Mouse (Mus musculus) skeletal muscle tissue, adult 2 months (tissue): Measurements from ENCODE around the gene Fbxo28.

Experiments
- DNase-seq: peaks from one replicate; pipeline ENCODE4 v3.0.0-alpha.2; 2012; ENCODE audit warnings: low read depth, low spot score

Fbxo28 gene

DNA sequence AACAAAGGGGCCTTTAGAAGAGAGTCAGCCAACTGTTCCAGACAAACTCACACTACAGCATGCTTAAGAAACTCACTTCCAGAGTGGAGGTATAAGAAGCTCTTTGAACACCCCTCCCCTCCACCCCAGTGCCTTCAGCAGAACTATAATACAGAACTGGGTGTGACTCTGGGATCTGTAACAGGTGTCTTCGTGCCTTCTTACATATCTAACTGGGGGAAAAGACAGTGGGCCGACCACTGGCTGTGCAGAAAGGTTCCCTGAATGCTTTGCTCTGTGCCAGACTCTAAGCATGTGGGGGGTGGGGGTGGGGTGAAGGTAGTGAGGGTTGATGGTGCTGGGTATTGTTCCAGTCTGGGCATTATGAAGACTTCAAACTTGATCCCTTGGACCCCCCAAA is 52.8 kb downstream of the Fbxo28 start:
- no peak for DNase-seq

DNA sequence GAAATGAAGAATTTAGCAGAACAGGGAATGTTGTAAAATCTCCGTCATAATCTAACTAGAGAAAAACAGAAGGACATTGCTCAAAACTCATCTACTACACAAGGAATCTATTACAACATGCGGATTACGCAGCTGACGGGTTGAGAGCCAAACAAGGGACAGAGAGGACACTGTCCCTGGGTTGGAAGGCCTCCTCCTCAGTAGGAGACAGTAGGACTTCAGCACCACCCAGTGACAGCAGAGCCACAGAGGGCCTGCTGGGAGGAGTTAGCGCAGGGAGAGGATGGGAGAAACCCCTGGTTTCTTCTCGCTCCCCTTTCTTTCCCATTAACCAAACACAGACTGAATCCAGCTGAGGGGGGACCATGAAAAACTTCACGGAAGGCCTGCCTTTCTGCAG is 53.6 kb downstream of the Fbxo28 start:
- peak; percentile 31 for DNase-seq

DNA sequence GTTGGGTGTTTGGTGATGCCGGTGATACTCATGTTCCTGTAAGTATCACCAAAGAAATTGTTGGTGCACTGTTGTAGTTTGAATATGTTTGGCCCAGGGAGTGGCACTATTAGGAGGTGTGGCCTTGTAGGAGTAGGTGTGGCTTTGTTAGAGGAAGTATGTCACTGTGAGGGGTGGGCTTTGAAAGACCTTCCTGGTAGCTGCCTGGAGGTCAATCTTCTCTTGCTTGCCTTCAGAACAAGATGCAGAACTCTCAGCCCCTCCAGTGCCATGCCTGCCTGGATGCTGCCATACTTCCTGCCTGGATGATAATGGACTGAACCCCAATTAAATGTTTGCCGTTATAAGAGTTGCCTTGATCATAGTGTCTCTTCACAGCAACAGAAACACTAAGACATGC is 56.6 kb downstream of the Fbxo28 start:
- DNase-seq = no peak

DNA sequence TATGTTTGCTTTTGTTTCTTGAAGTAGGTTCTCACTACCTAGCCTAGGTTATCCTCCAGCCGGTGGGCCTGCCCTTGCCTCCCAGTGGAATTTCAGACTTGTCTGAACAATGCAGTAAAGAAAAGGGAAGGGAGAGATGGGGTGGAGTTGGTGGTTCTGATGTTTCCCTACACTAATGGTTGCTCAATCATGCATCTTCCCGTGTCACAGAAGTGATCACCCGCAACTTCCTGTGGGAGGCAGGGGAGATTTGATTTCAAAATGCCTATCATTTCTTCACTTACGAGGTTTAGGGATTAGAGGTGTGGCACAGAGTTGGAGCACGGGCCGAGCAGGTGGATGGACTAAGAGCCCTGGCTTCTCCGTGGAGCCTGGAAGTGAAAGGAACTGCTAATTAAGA is 58.2 kb downstream of the Fbxo28 start:
- no peak for DNase-seq

DNA sequence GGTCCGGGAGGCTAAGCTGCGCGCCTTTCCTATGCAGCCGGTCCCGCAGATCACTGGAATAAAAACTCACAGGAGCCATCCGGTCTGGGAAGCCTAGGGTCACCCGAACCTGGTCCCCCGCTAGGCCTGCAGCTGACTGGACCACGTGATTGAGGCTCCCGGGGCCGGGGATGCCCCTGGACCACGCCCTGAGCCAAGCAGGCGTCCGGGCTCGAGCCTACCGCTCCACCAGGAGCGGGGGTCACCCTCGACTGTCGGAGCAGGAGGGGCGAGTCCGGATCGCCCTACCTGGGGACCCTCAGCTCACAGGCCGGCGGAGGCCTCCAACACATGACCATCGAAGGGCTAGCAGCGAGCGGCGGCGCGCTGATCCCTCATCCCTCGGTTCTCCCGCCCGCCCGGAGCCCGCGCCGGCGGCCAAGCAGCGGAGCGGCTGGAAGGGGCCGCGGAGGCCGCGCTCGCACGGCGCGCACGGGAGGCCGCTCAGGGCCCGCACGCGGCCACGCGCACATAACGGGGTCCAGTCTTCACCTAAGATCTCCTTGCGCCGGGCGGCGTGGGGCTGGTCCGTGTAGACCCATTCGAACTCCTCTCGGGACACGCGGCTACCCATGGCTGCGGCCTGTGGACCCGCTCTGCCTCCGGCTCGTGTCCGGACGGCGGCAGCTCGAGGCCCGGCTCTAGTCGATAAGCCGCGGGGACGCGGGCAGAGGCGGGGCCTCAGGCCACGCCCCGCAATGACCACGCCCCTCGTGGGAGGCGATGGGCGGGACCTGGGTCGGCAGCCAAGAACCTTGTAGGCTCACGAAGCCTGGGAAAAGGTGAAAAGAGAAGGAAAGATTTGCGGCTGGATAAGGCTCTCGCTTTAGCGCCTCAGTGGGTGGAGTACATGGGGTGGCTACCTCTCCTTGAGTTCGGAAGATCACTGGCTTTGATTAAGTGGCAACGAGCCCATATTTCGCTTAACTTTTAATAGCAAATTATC is 59.0 kb downstream of the Fbxo28 start, which contains the start of gene Degs1:
Degs1 (minus strand) TSS at position 714 of the 985 bp plus-strand sequence.
- peak; percentile 87 for DNase-seq

DNA sequence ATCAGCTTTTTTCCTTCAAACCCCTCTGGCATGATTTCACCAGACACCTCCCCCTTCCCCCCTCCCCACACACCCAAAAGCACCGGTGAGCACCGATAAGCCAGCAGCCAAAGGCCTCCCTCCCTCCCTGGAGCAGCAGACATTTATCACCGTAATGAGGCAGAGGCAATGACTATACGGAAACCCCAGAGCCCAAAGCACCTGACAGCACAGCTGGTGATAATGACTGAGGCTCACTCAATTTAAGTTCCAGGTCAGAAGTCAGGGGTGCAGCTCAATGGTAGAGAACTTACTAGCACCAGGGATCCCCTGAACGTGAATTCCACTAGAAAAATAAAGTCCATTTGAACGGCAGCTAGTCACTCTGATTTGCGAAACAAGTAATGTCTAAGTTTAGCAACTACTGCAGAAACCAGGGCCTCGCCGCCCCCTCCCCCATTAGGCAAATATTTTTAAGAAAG is 60.1 kb downstream of the Fbxo28 start:
- no peak for DNase-seq

DNA sequence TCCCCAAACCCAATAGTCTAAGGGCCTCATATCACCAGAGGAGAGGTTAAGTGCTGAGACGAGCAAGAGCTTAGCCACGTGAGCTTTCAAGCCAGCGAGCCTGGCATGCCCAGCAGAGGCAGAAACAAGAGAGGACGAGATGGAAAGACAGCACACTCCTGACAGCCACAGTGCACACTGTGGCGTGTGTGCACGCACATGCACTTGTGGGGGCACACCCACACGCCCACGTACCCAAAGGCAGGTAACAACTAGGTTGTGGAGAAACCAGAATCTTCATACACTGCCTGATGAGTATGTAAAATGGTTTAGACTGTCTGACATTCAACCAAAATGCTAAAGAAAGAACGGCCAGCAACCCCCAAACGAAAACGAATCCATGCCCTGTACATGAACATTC is 60.9 kb downstream of the Fbxo28 start:
- no peak for DNase-seq

DNA sequence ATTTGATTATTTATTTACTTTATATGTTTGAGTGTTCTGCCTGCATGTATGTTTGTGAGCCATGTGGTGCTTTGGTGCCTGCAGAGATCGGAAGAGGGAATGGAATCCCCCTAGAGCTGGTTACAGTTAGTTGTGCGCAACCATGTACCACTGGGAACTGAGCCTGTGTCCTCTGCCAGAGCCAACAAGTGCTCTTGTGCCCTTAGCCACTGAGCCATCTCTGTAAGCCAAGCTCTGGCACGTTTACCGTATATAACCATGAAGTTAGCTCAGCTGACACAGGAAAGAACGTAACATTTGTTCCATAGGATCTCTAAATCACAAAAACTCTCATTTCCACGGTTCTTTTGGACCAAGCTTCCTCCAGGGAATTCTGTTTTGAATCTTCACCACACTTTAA is 61.4 kb downstream of the Fbxo28 start:
- DNase-seq = no peak

DNA sequence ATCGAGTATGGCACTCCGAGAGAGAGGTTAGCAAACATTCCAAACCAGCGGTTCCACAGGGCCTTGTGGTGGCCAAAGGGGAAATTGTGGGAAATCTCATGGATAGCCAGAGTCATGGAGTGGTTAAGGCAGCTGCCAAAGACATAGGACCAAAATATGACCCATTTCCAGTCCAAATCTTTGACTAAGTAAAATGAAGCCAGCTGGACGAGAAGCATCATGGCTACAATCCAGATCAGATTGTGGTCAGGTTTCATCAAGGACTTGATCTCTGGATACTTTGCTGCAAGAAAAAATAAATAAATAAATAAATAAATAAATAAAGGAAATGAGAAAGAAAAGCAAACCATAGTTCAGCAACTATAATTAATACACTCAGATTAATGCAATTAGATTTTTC is 62.0 kb downstream of the Fbxo28 start:
- DNase-seq = no peak

DNA sequence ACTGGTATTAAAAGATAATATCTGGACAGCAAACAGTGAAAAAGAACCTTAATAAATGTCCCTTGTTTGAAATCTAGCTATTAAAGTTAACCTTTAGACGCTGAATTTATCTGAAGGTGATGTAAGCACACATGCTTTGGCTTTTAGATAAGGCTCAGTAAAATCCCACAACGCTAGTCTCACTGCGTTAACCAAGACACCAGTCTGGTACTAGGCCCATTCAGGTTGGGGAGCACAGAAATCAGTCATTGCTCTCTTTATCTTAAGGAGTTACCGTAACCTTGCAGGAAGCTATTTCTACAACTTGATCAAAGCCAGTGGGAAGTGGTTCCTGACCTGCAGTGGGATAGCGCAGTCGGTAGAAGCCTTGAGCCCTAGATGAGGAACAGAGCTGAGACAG is 66.3 kb downstream of the Fbxo28 start:
- DNase-seq = no peak

DNA sequence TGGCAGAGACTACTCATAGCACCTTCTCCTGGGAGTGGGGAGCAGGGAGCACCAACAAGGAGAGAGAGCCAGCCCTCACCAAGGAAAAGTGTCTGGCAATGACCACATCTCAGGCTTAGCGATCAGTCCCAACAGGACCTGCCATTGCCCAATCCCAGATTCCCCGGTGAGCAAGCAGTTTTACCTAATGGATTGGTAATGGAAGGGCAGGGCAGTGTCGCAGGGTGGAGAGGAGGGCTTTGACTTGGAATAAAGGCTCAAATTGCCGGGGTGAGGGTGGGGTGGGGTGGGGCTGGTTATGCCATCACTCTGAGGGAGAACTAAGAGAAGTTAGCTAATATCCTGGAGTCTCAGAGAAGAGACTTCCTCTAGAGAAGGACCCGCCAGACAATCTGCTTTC is 69.8 kb downstream of the Fbxo28 start:
- DNase-seq = no peak

DNA sequence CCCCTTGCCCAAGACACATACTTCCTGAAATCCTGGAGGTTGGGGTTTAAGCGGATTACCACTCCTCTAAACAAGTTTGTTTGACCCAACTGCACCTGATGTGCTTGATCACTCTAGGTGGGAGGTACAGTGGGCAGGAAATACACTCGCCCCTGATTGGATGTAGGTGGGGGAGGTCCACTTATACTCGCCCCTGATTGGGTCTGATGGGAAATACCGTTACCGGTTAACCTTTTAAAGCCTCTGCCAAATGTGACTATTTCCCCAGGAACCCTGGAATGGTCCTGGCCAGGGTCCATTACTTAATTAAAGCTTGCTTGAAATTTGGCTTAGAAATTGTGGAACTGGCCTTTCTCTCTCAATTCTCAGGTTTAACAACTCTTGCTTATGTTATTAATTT is 70.3 kb downstream of the Fbxo28 start:
- DNase-seq = no peak

DNA sequence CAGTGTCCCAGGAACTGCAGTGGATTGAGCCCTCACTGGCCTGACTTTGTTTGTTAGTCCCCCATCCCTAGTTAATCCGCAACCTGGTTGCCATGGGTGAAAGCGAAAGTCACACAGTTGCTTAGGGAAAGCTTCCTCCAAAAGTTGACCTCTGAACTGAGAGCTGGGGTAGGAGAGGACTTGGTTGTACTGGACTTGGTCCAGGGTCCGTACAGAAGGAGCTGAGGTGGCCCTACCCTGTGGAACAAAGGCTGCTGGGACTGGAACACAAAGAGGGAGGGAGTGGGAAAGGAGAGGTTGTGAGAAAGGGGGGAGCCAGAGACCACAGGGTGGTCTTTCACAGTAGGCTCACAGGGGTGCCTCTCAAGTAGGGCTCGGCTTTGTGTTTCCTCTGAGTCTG is 73.1 kb downstream of the Fbxo28 start:
- DNase-seq = no peak

DNA sequence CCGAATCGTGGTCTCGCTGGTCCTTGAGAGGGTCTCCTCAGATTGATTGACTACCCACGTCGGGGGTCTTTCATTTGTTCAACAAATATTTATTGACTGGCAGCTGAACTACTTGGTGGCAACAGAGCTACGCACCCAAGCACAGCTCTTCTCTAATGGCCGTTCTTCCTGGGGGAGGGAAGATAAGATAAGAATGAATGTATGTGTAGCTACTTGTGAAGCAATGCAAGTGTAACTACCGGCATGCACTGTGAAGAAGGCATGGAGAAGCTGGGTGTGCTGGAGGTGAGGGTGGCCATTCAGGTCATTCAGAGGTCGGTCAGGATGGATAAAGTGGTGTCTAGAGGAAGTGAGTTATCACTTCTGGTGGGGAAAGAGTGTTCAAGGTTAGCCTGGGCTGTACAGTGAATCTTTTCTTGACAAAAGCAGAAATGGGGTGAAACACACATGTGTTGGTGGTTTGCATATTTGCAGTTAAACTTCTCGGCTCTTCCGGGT is 75.4 kb downstream of the Fbxo28 start:
- no peak for DNase-seq
